Mouse (Mus musculus) megakaryocyte, embryonic 14.5 days (primary cell): ENCODE measurements around the gene Scrn3. TPM values are rescaled to one million over a fixed set of nuclear protein-coding genes. Genes with fewer than 3 reads are reported as not detected.
A peak's percentile ranks its signal among the peaks of the same experiment; 100 is the strongest.

Experiments
- H3K27me3 ChIP-seq: replicated peaks from 2 replicates; pipeline ENCODE3; 2012; ENCODE audit warnings: inconsistent platforms
- H3K36me3 ChIP-seq: replicated peaks from 2 replicates; pipeline ENCODE3; 2012; ENCODE audit warnings: low read length, inconsistent platforms, mixed read lengths
- H3K4me1 ChIP-seq: 2 replicates; pipeline ENCODE4 v1.6.1; 2012; ENCODE audit warnings: inconsistent platforms
- H3K4me3 ChIP-seq: replicated peaks from 2 replicates; pipeline ENCODE3; 2012; ENCODE audit warnings: moderate library complexity, mild to moderate bottlenecking, inconsistent platforms
- H3K9me3 ChIP-seq: 2 replicates; pipeline ENCODE4 v1.6.1; 2012; ENCODE audit warnings: inconsistent platforms
- FLI1 ChIP-seq: IDR thresholded peaks from 2 replicates; pipeline ENCODE4 v1.6.1; 2012; ENCODE audit warnings: low read length, inconsistent platforms, mixed read lengths
- GATA1 ChIP-seq: IDR thresholded peaks from 3 replicates; pipeline ENCODE4 v1.6.1; 2012; ENCODE audit warnings: mixed read lengths, low read length, inconsistent platforms, borderline replicate concordance
- polyA plus RNA-seq: library from polyadenylated mRNA; stranded (reverse); fragments of >175 nt; gene quantifications from 2 replicates; pipeline ENCODE4 v1.2.3, GENCODE M21; 2012; ENCODE audit warnings: low replicate concordance; ENCODE audit not compliant: insufficient read depth

The Scrn3 gene
- polyA plus RNA-seq, 1 experiment: 0.10 TPM

GRCm38 (mm10) chr2:73280356-73281047 is 31.9 kb upstream of the Scrn3 start:
- Histone ChIP-seq H3K36me3 (peaks cover 4% of the 10 kb centered on the region), H3K9me3 (no peaks in the 10 kb centered on the region), H3K27me3 (peaks cover 58% of the 10 kb centered on the region), H3K4me3 (peak overlapping the region; percentile 79), H3K4me1 (peaks cover 42% of the 10 kb centered on the region)
- TF ChIP-seq FLI1 (no peak), GATA1 (no peak)

- Histone ChIP-seq H3K9me3 (no peaks in the 10 kb centered on the region), H3K27me3 (peaks cover 53% of the 10 kb centered on the region), H3K36me3 (peaks cover 7% of the 10 kb centered on the region), H3K4me1 (peaks cover 42% of the 10 kb centered on the region), H3K4me3 (peak overlapping the region; percentile 79)
- no peak for TF ChIP-seq FLI1
- TF ChIP-seq GATA1: no peak
Measured at GRCm38 (mm10) chr2:73281048-73281661, 31.2 kb upstream of the Scrn3 start.

GRCm38 (mm10) chr2:73281707-73282106 is 30.7 kb upstream of the Scrn3 start:
- no peaks in the 10 kb centered on the region for H3K9me3 ChIP-seq
- peaks cover 48% of the 10 kb centered on the region for H3K27me3 ChIP-seq
- peaks cover 42% of the 10 kb centered on the region for H3K4me1 ChIP-seq
- TF ChIP-seq GATA1 (no peak), FLI1 (no peak)
- peaks cover 12% of the 10 kb centered on the region for H3K36me3 ChIP-seq
- no peak overlapping the region for H3K4me3 ChIP-seq

GRCm38 (mm10) chr2:73285630-73286029 is 26.8 kb upstream of the Scrn3 start:
- Histone ChIP-seq H3K4me3 (no peak overlapping the region), H3K9me3 (no peaks in the 10 kb centered on the region), H3K27me3 (peaks cover 12% of the 10 kb centered on the region), H3K36me3 (peaks cover 48% of the 10 kb centered on the region), H3K4me1 (peaks cover 14% of the 10 kb centered on the region)
- no peak for TF ChIP-seq GATA1
- no peak for TF ChIP-seq FLI1

- Histone ChIP-seq H3K27me3 (no peaks in the 10 kb centered on the region), H3K4me3 (no peak overlapping the region), H3K4me1 (peaks cover 14% of the 10 kb centered on the region), H3K36me3 (peaks cover 90% of the 10 kb centered on the region), H3K9me3 (no peaks in the 10 kb centered on the region)
- TF ChIP-seq FLI1 (no peak), GATA1 (no peak)
Measured at GRCm38 (mm10) chr2:73291130-73291529, 21.3 kb upstream of the Scrn3 start.

- Histone ChIP-seq H3K4me1 (peaks cover 12% of the 10 kb centered on the region), H3K27me3 (no peaks in the 10 kb centered on the region), H3K36me3 (peaks cover 91% of the 10 kb centered on the region), H3K9me3 (no peaks in the 10 kb centered on the region), H3K4me3 (no peak overlapping the region)
- TF ChIP-seq FLI1 (no peak), GATA1 (no peak)
Measured at GRCm38 (mm10) chr2:73295023-73295422, 17.4 kb upstream of the Scrn3 start.

- peaks cover 9% of the 10 kb centered on the region for H3K4me1 ChIP-seq
- peaks cover 88% of the 10 kb centered on the region for H3K36me3 ChIP-seq
Measured at GRCm38 (mm10) chr2:73298154-73298553, 14.2 kb upstream of the Scrn3 start.

GRCm38 (mm10) chr2:73298841-73299240 is 13.6 kb upstream of the Scrn3 start:
- peaks cover 88% of the 10 kb centered on the region for H3K36me3 ChIP-seq
- H3K27me3 ChIP-seq: no peaks in the 10 kb centered on the region
- H3K4me3 ChIP-seq: no peak overlapping the region
- H3K4me1 ChIP-seq: peaks cover 9% of the 10 kb centered on the region
- TF ChIP-seq FLI1: no peak
- no peak for TF ChIP-seq GATA1
- H3K9me3 ChIP-seq: no peaks in the 10 kb centered on the region

More at GRCm38 (mm10) chr2:73298154-73298553, 14.2 kb upstream of the Scrn3 start:
- Histone ChIP-seq H3K4me3 (no peak overlapping the region), H3K9me3 (no peaks in the 10 kb centered on the region), H3K27me3 (no peaks in the 10 kb centered on the region)
- TF ChIP-seq FLI1: no peak
- TF ChIP-seq GATA1: no peak

GRCm38 (mm10) chr2:73301979-73302378 is 10.4 kb upstream of the Scrn3 start:
- no peak overlapping the region for H3K4me3 ChIP-seq
- H3K36me3 ChIP-seq: peaks cover 94% of the 10 kb centered on the region
- no peaks in the 10 kb centered on the region for H3K9me3 ChIP-seq
- no peaks in the 10 kb centered on the region; the same call in 1 of the 2 replicates for H3K4me1 ChIP-seq
- TF ChIP-seq GATA1: no peak
- TF ChIP-seq FLI1: no peak
- H3K27me3 ChIP-seq: no peaks in the 10 kb centered on the region

- TF ChIP-seq GATA1 (no peak), FLI1 (no peak)
- Histone ChIP-seq H3K4me1 (no peaks in the 10 kb centered on the region; the same call in 1 of the 2 replicates), H3K9me3 (no peaks in the 10 kb centered on the region), H3K4me3 (no peak overlapping the region), H3K36me3 (peaks cover 94% of the 10 kb centered on the region), H3K27me3 (no peaks in the 10 kb centered on the region)
Measured at GRCm38 (mm10) chr2:73302722-73303121, 9.7 kb upstream of the Scrn3 start.
